Mouse (Mus musculus) intestine, embryonic 16.5 days (tissue): ENCODE results near the gene Map3k5. TPM values are rescaled to one million over a fixed set of nuclear protein-coding genes. Genes with fewer than 3 reads are reported as not detected.
A peak's percentile ranks its signal among the peaks of the same experiment; 100 is the strongest.

Source experiments
- ATAC-seq: fragments of 200-750 bp; cut with Nextera tagmentation; 2 replicates; pipeline ENCODE4 v1.8.0; 2017; ENCODE audit warnings: moderate TSS enrichment, moderate library complexity
- H3K27ac ChIP-seq: fragments of 300-500 bp; sonication (generic); 2 replicates; pipeline ENCODE4 v1.5.1; 2014; ENCODE audit warnings: mild to moderate bottlenecking, low read length
- H3K27me3 ChIP-seq: fragments of 300-500 bp; sonication (generic); replicated peaks from 2 replicates; pipeline ENCODE4 v1.6.1; 2014; ENCODE audit warnings: low read length, control low read depth, mixed read lengths; ENCODE audit not compliant: control insufficient read depth, insufficient read depth
- H3K36me3 ChIP-seq: fragments of 300-500 bp; sonication (generic); 2 replicates; pipeline ENCODE4 v1.6.1; 2014; ENCODE audit warnings: low read length, control low read depth; ENCODE audit not compliant: control insufficient read depth, insufficient read depth
- H3K4me1 ChIP-seq: fragments of 300-500 bp; sonication (generic); 2 replicates; pipeline ENCODE4 v1.6.1; 2014; ENCODE audit warnings: low read length, control low read depth, mixed read lengths; ENCODE audit not compliant: control insufficient read depth, insufficient read depth
- H3K4me2 ChIP-seq: fragments of 300-500 bp; sonication (generic); 2 replicates; pipeline ENCODE4 v1.6.1; 2014; ENCODE audit warnings: low read depth, low read length, control low read depth
- H3K4me3 ChIP-seq: fragments of 300-500 bp; sonication (generic); 2 replicates; pipeline ENCODE4 v1.5.1; 2014; ENCODE audit warnings: mild to moderate bottlenecking, low read length
- H3K9ac ChIP-seq: fragments of 300-500 bp; sonication (generic); 2 replicates; pipeline ENCODE4 v1.6.1; 2014; ENCODE audit warnings: low read depth, low read length
- H3K9me3 ChIP-seq: fragments of 300-500 bp; sonication (generic); 2 replicates; pipeline ENCODE4 v1.6.1; 2016; ENCODE audit warnings: low read length, control low read depth; ENCODE audit not compliant: control insufficient read depth
- WGBS: fragments of 180-500 bp; shearing (Covaris S2); extraction: QIAGEN DNeasy Blood & Tissue Kit; methylation state at CpG from one replicate; pipeline ENCODE4 v1.1.7; 2014; 5-methylcytosine and 5-hydroxymethylcytosine counted together
- polyA plus RNA-seq: library from polyadenylated mRNA; unstranded; fragments of >200 nt; fragmentation: Nextera tagmentation; extraction: Ambion mirVana; gene quantifications from 2 replicates; pipeline ENCODE4 v1.2.1, GENCODE M21; 2015

Gene Map3k5
- polyA plus RNA-seq, 1 experiment from 2014 or later: 1.4 TPM

DNA sequence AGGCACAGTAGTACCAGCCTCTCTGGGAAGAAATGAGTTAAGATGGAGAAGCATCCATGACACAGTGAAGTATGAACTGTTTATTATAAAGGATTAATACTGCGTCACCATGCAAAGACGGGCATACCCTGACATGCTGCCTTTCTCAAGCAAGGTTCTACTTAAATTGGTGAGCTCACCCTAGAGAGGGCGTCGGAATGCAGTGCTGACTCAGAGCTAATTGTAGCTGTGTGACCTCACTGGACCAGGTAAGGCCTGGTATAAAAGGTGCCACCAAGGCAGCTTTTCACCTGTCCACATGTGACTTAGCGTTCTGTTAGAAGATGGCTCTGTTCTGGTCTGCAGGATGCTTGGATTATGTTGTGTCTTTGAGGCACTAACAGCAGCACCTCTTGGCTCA, 225.0 kb downstream of the Map3k5 start:
- Histone ChIP-seq H3K27me3 (no peaks in the 10 kb centered on the region), H3K9ac (no peak overlapping the region), H3K4me2 (no peak overlapping the region), H3K4me1 (peaks cover 10% of the 10 kb centered on the region), H3K9me3 (no peaks in the 10 kb centered on the region), H3K4me3 (no peak overlapping the region), H3K36me3 (no peaks in the 10 kb centered on the region), H3K27ac (no peak overlapping the region)
- no peak for ATAC-seq
- 84% methylated on average over 5 of the region's 5 CpGs for WGBS

GRCm38 (mm10) chr10:20160914-20161313, 226.6 kb downstream of the Map3k5 start:
- WGBS: 59% methylated on average over 8 of the region's 8 CpGs
- Histone ChIP-seq H3K27ac (peak overlapping the region; percentile 37; the same call in 1 of the 2 replicates), H3K9ac (no peak overlapping the region), H3K36me3 (no peaks in the 10 kb centered on the region), H3K27me3 (no peaks in the 10 kb centered on the region), H3K4me3 (no peak overlapping the region), H3K9me3 (no peaks in the 10 kb centered on the region), H3K4me1 (peaks cover 10% of the 10 kb centered on the region), H3K4me2 (no peak overlapping the region)
- ATAC-seq: no peak

GRCm38 (mm10) chr10:20164810-20165209, 230.5 kb downstream of the Map3k5 start:
- 75% methylated on average over 5 of the region's 5 CpGs for WGBS

GRCm38 (mm10) chr10:20166797-20167196, 232.5 kb downstream of the Map3k5 start:
- H3K4me3 ChIP-seq: no peak overlapping the region
- peaks cover 31% of the 10 kb centered on the region for H3K4me1 ChIP-seq
- 76% methylated on average over 11 of the region's 11 CpGs for WGBS
- H3K4me2 ChIP-seq: no peak overlapping the region
- no peaks in the 10 kb centered on the region for H3K9me3 ChIP-seq
- H3K27ac ChIP-seq: peak overlapping the region; percentile 0; the same call in 1 of the 2 replicates
- no peak for ATAC-seq
- H3K27me3 ChIP-seq: no peaks in the 10 kb centered on the region
- H3K9ac ChIP-seq: 0 out of 2 replicates have a peak overlapping the region, but pooled peaks have one; percentile 17
- no peaks in the 10 kb centered on the region for H3K36me3 ChIP-seq

More at GRCm38 (mm10) chr10:20164810-20165209, 230.5 kb downstream of the Map3k5 start:
- H3K27ac ChIP-seq: peak overlapping the region; percentile 61
- no peaks in the 10 kb centered on the region for H3K36me3 ChIP-seq
- no peak overlapping the region for H3K9ac ChIP-seq
- no peaks in the 10 kb centered on the region for H3K27me3 ChIP-seq
- peaks cover 23% of the 10 kb centered on the region for H3K4me1 ChIP-seq
- ATAC-seq: no peak
- no peaks in the 10 kb centered on the region for H3K9me3 ChIP-seq
- no peak overlapping the region for H3K4me3 ChIP-seq
- H3K4me2 ChIP-seq: no peak overlapping the region

DNA sequence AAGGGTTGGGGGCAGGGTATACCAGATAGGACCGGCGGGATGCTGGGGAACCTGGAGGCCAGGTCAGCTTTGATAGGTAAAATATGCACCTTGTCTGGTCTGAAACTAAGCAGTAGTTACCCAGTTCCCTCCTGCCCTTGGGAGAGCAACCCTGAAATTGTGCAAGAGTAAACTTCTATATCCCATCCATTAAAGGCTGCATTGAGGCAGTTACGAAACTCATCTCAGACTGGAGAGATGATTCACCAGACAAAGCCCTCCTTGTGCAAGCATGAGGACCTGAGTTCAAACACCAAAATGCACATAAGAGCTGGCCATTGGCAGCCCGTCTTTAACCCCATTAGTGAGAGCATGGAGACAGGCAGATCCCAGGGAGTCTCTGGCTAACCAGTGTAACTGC, 233.2 kb downstream of the Map3k5 start:
- Histone ChIP-seq H3K36me3 (no peaks in the 10 kb centered on the region), H3K9ac (no peak overlapping the region), H3K9me3 (no peaks in the 10 kb centered on the region), H3K4me2 (no peak overlapping the region), H3K27me3 (no peaks in the 10 kb centered on the region), H3K4me1 (peaks cover 31% of the 10 kb centered on the region), H3K4me3 (no peak overlapping the region), H3K27ac (peak overlapping the region; percentile 0; the same call in 1 of the 2 replicates)
- ATAC-seq: no peak
- WGBS: 80% methylated on average over 4 of the region's 4 CpGs

- Histone ChIP-seq H3K27ac (peak overlapping the region; percentile 83), H3K4me1 (peaks cover 26% of the 10 kb centered on the region), H3K27me3 (no peaks in the 10 kb centered on the region), H3K9me3 (no peaks in the 10 kb centered on the region), H3K36me3 (no peaks in the 10 kb centered on the region), H3K4me2 (no peak overlapping the region), H3K9ac (peak overlapping the region; percentile 44; the same call in 1 of the 2 replicates), H3K4me3 (no peak overlapping the region)
- peak; percentile 45 for ATAC-seq
- 57% methylated on average over 3 of the region's 3 CpGs for WGBS
These were observed 235.0 kb downstream of the Map3k5 start for GRCm38 (mm10) chr10:20169182-20169674.

DNA sequence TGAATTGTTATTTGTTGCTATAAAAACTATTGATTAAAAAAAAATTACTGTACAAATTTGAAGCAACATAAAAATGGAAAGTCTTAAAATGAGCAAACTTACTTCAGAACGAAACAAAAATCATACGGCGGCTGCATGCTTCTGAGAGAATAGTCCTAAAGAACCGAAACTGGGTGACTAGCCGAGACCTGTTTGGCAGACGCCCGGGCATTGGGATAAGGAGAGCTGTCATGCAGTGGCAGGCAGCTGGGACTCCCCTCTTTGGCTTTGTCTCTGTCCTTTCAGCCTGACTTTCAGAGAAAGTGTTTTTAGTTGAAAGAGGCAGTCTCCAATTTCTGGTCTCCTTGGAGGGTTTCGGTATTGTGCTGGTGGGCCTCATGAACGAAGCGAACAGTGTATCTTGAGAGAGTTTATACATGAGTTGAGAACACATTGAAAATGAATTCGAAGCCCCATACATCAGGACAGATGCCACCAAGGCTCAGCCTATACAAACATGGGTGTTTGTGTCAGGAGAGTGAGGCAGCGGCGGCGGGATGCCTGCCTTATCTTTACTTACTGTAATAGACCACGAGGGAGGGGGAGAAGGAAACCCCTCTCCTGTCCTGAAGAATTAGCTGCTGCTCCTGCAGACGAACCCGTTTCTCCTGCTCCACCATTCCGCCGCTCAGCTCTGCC, 235.8 kb downstream of the Map3k5 start:
- Histone ChIP-seq H3K4me2 (peak overlapping the region; percentile 52), H3K4me1 (peaks cover 26% of the 10 kb centered on the region), H3K4me3 (peak overlapping the region; percentile 31), H3K9me3 (no peaks in the 10 kb centered on the region), H3K36me3 (no peaks in the 10 kb centered on the region), H3K27ac (peak overlapping the region; percentile 36), H3K9ac (peak overlapping the region; percentile 53), H3K27me3 (no peaks in the 10 kb centered on the region)
- ATAC-seq: no peak; the same call in 1 of the 2 replicates
- WGBS: 27% methylated on average over 19 of the region's 19 CpGs

DNA sequence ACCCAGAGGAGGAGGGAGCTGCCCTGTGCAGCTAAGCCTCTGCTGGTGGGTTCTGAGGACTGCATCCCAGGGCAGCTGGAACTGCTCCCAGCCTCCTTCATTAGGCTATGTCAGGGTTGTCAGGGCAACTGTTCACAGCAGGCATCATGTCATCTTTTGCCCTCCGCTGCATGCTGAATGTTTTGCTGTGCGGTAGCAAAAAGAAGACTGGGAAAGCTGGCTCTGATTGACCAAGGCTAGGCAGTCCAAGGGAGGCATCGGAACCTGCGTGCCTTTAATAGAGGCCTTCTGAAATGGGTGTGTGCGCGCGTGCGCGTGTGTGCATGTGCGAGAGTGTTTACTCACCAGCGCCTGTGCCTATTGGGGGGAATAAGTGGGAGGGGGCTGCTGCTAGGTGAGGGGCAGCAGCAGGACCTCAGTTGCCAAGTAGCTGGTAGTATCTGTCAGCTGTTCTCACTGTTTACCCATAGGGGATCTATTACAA, 236.4 kb downstream of the Map3k5 start:
- no peaks in the 10 kb centered on the region for H3K9me3 ChIP-seq
- H3K27me3 ChIP-seq: no peaks in the 10 kb centered on the region
- H3K4me1 ChIP-seq: peaks cover 26% of the 10 kb centered on the region
- peak overlapping the region; percentile 31 for H3K4me3 ChIP-seq
- peak overlapping the region; percentile 53 for H3K9ac ChIP-seq
- peak overlapping the region; percentile 52 for H3K4me2 ChIP-seq
- H3K27ac ChIP-seq: peak overlapping the region; percentile 2; the same call in 1 of the 2 replicates
- H3K36me3 ChIP-seq: no peaks in the 10 kb centered on the region
- peak; percentile 87 for ATAC-seq
- 26% methylated on average over 11 of the region's 11 CpGs for WGBS

DNA sequence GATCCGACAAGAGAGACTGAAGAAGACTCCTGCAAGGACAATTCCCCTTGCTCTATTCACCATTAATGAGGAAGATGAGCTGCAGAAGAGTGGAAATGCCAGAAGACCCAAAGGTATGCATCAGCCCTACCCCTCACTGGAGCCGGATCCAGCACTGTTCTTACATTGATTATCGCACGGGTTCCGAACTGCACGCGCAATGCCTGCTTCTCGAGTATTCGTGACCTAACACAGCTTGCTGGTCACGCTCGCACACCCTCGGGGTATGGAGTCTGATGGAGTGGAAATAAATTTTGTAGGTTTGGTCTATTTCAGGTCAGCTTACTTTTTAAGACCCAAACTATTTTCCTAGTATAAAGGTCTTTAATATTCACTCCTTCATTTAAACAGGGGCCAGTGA, 236.9 kb downstream of the Map3k5 start:
- H3K36me3 ChIP-seq: no peaks in the 10 kb centered on the region
- peaks cover 31% of the 10 kb centered on the region for H3K4me1 ChIP-seq
- ATAC-seq: no peak
- H3K9me3 ChIP-seq: no peaks in the 10 kb centered on the region
- no peaks in the 10 kb centered on the region for H3K27me3 ChIP-seq
- H3K27ac ChIP-seq: no peak overlapping the region
- H3K9ac ChIP-seq: 0 out of 2 replicates have a peak overlapping the region, but pooled peaks have one; percentile 27
- H3K4me2 ChIP-seq: peak overlapping the region; percentile 52; the same call in 1 of the 2 replicates
- H3K4me3 ChIP-seq: no peak overlapping the region
- WGBS: 73% methylated on average over 12 of the region's 12 CpGs
